Mouse (Mus musculus): Measurements from ENCODE around the gene C9. TPM values are rescaled to one million over a fixed set of nuclear protein-coding genes. Genes with fewer than 3 reads are reported as not detected.
A peak's percentile ranks its signal among the peaks of the same experiment; 100 is the strongest.

C9 gene
- total and polyA plus RNA-seq, 2 experiments from 2014 or later = not detected

DNA sequence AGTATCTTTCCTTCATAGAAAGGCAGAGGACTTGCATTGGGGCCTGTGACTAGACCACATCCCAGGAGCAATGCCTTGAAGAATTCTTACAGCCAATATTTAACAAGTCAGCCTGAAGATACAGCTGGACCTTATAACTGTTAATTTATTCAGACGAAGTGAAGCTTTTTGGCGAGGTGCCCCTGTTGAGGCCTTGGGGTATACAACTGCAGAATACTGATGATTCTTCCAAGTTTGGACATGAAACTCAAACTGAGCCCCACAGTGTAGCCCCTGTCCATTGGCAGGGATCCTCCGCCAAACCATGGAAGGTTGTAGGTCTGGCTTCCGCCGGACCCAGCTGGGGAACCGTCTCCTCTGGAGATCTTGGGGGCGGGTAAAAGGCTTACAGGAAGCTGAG, 12.7 kb upstream of the C9 start:
- H3K4me3 ChIP-seq (ENCODE audit: low read depth, low read length) = no peak overlapping the region
- H3K9ac ChIP-seq (replicated peaks; ENCODE audit: low read depth, low read length) = no peak overlapping the region
- DNase-seq (ENCODE audit: low spot score) (no peak), ATAC-seq (ENCODE audit: insufficient read depth, low read depth) (peak; percentile 11; the same call in 1 of the 2 replicates)
- H3K36me3 ChIP-seq (replicated peaks; ENCODE audit: control insufficient read depth, insufficient read depth, low read length) = peaks cover 10% of the 10 kb centered on the region
- no peak overlapping the region for H3K4me2 ChIP-seq (ENCODE audit: low read depth, low read length)
- H3K27ac ChIP-seq (ENCODE audit: low read depth) = no peak overlapping the region
- H3K9me3 ChIP-seq (replicated peaks; ENCODE audit: control insufficient read depth, low read length) = no peaks in the 10 kb centered on the region
- H3K27me3 ChIP-seq (ENCODE audit: control insufficient read depth, insufficient read depth, low read length) = no peaks in the 10 kb centered on the region
- H3K4me1 ChIP-seq (ENCODE audit: control insufficient read depth, insufficient read depth) = no peaks in the 10 kb centered on the region
- no peak for TF ChIP-seq EP300 (IDR thresholded peaks at IDR 0.05; ENCODE audit: low read depth)
- TF ChIP-seq CTCF (IDR thresholded peaks at IDR 0.05; ENCODE audit: low read depth) = no peak
- WGBS = 88% methylated on average over 7 of the region's 7 CpGs

DNA sequence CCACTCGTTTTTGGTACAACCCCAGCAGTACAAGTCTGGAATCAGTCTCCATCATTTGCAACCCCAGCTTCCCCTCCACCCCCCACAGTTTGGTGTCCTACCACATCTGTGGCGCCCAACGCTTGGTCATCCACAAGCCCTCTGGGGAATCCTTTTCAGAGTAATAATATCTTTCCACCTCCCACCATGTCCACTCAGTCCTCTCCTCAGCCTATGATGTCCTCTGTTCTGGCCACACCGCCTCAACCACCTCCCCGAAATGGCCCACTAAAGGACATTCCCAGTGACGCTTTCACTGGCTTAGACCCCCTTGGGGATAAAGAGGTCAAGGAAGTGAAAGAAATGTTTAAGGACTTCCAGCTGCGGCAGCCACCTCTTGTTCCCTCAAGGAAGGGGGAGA, 9.8 kb upstream of the C9 start:
- no peak overlapping the region for H3K4me3 ChIP-seq (ENCODE audit: low read depth, low read length)
- 84% methylated on average over 7 of the region's 7 CpGs for WGBS
- H3K9ac ChIP-seq (replicated peaks; ENCODE audit: low read depth, low read length) = no peak overlapping the region
- no peak for DNase-seq (ENCODE audit: low spot score)
- H3K9me3 ChIP-seq (replicated peaks; ENCODE audit: control insufficient read depth, low read length) = no peaks in the 10 kb centered on the region
- TF ChIP-seq EP300 (IDR thresholded peaks at IDR 0.05; ENCODE audit: low read depth) (no peak), CTCF (IDR thresholded peaks at IDR 0.05; ENCODE audit: low read depth) (no peak)
- no peaks in the 10 kb centered on the region for H3K4me1 ChIP-seq (ENCODE audit: control insufficient read depth, insufficient read depth)
- ATAC-seq (ENCODE audit: insufficient read depth, low read depth) = no peak
- H3K27me3 ChIP-seq (ENCODE audit: control insufficient read depth, insufficient read depth, low read length) = no peaks in the 10 kb centered on the region
- peaks cover 8% of the 10 kb centered on the region for H3K36me3 ChIP-seq (replicated peaks; ENCODE audit: control insufficient read depth, insufficient read depth, low read length)
- no peak overlapping the region for H3K27ac ChIP-seq (ENCODE audit: low read depth)
- no peak overlapping the region for H3K4me2 ChIP-seq (ENCODE audit: low read depth, low read length)

GRCm38 (mm10) chr15:6435773-6436172, 9.4 kb upstream of the C9 start:
- H3K4me2 ChIP-seq (ENCODE audit: low read depth, low read length) = no peak overlapping the region
- H3K4me1 ChIP-seq (ENCODE audit: control insufficient read depth, insufficient read depth) = no peaks in the 10 kb centered on the region
- no peaks in the 10 kb centered on the region for H3K9me3 ChIP-seq (replicated peaks; ENCODE audit: control insufficient read depth, low read length)
- 29% methylated on average over 2 of the region's 2 CpGs for WGBS
- ATAC-seq (ENCODE audit: insufficient read depth, low read depth) = no peak
- H3K27me3 ChIP-seq (ENCODE audit: control insufficient read depth, insufficient read depth, low read length) = no peaks in the 10 kb centered on the region
- no peak overlapping the region for H3K27ac ChIP-seq (ENCODE audit: low read depth)
- no peak overlapping the region for H3K4me3 ChIP-seq (ENCODE audit: low read depth, low read length)
- DNase-seq (ENCODE audit: low spot score) = no peak
- TF ChIP-seq CTCF (IDR thresholded peaks at IDR 0.05; ENCODE audit: low read depth) (peak; percentile 69), EP300 (IDR thresholded peaks at IDR 0.05; ENCODE audit: low read depth) (no peak)
- peaks cover 8% of the 10 kb centered on the region for H3K36me3 ChIP-seq (replicated peaks; ENCODE audit: control insufficient read depth, insufficient read depth, low read length)
- H3K9ac ChIP-seq (replicated peaks; ENCODE audit: low read depth, low read length) = no peak overlapping the region

DNA sequence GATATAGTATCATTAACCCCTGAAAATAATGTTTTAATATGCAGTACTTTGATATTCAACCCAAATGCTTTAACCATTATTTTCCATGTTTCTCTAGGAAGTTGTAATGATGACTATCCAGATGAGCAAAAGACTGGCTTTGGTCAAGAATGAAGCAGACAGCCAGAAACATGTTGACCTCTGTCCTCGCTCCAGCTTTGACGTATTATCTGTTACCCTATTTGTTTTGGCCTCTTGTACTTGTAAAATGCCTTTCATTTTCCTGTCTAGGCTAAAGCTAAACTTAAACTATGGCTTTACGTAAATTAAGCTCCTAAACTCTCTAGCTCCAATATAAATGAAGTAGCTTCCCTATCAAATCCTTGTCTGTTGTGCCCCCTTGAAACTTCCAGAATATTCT, 6.4 kb upstream of the C9 start:
- Histone ChIP-seq H3K4me3 (ENCODE audit: low read depth, low read length) (no peak overlapping the region), H3K27me3 (ENCODE audit: control insufficient read depth, insufficient read depth, low read length) (no peaks in the 10 kb centered on the region), H3K4me1 (ENCODE audit: control insufficient read depth, insufficient read depth) (no peaks in the 10 kb centered on the region), H3K36me3 (replicated peaks; ENCODE audit: control insufficient read depth, insufficient read depth, low read length) (peaks cover 8% of the 10 kb centered on the region), H3K27ac (ENCODE audit: low read depth) (no peak overlapping the region), H3K9me3 (replicated peaks; ENCODE audit: control insufficient read depth, low read length) (no peaks in the 10 kb centered on the region), H3K9ac (replicated peaks; ENCODE audit: low read depth, low read length) (no peak overlapping the region), H3K4me2 (ENCODE audit: low read depth, low read length) (no peak overlapping the region)
- 55% methylated on average over 3 of the region's 3 CpGs for WGBS
- no peak for DNase-seq (ENCODE audit: low spot score)
- TF ChIP-seq CTCF (IDR thresholded peaks at IDR 0.05; ENCODE audit: low read depth) = no peak
- TF ChIP-seq EP300 (IDR thresholded peaks at IDR 0.05; ENCODE audit: low read depth) = no peak
- no peak for ATAC-seq (ENCODE audit: insufficient read depth, low read depth)

- H3K4me1 ChIP-seq (ENCODE audit: control insufficient read depth, insufficient read depth) = no peaks in the 10 kb centered on the region
- H3K27ac ChIP-seq (ENCODE audit: low read depth) = no peak overlapping the region
- TF ChIP-seq CTCF (IDR thresholded peaks at IDR 0.05; ENCODE audit: low read depth) = no peak
- TF ChIP-seq EP300 (IDR thresholded peaks at IDR 0.05; ENCODE audit: low read depth) = no peak
- no peaks in the 10 kb centered on the region for H3K9me3 ChIP-seq (replicated peaks; ENCODE audit: control insufficient read depth, low read length)
- H3K27me3 ChIP-seq (ENCODE audit: control insufficient read depth, insufficient read depth, low read length) = no peaks in the 10 kb centered on the region
- H3K36me3 ChIP-seq (replicated peaks; ENCODE audit: control insufficient read depth, insufficient read depth, low read length) = no peaks in the 10 kb centered on the region
- DNase-seq (ENCODE audit: low spot score) = no peak
- H3K4me3 ChIP-seq (ENCODE audit: low read depth, low read length) = no peak overlapping the region
- ATAC-seq (ENCODE audit: insufficient read depth, low read depth) = no peak
- WGBS = 69% methylated on average over 2 of the region's 2 CpGs
- no peak overlapping the region for H3K4me2 ChIP-seq (ENCODE audit: low read depth, low read length)
- H3K9ac ChIP-seq (replicated peaks; ENCODE audit: low read depth, low read length) = no peak overlapping the region
These were observed 675 bp upstream of the C9 start for GRCm38 (mm10) chr15:6444452-6444851.

- no peaks in the 10 kb centered on the region for H3K4me1 ChIP-seq (ENCODE audit: control insufficient read depth, insufficient read depth)
- H3K27me3 ChIP-seq (ENCODE audit: control insufficient read depth, insufficient read depth, low read length) = no peaks in the 10 kb centered on the region
- H3K9me3 ChIP-seq (replicated peaks; ENCODE audit: control insufficient read depth, low read length) = no peaks in the 10 kb centered on the region
- H3K4me3 ChIP-seq (ENCODE audit: low read depth, low read length) = no peak overlapping the region
- WGBS = 90% methylated on average over 1 of the region's 1 CpGs
- H3K27ac ChIP-seq (ENCODE audit: low read depth) = no peak overlapping the region
- no peak overlapping the region for H3K9ac ChIP-seq (replicated peaks; ENCODE audit: low read depth, low read length)
- no peak for TF ChIP-seq EP300 (IDR thresholded peaks at IDR 0.05; ENCODE audit: low read depth)
- TF ChIP-seq CTCF (IDR thresholded peaks at IDR 0.05; ENCODE audit: low read depth) = no peak
- ATAC-seq (ENCODE audit: insufficient read depth, low read depth) (no peak), DNase-seq (ENCODE audit: low spot score) (no peak)
- H3K36me3 ChIP-seq (replicated peaks; ENCODE audit: control insufficient read depth, insufficient read depth, low read length) = no peaks in the 10 kb centered on the region
- H3K4me2 ChIP-seq (ENCODE audit: low read depth, low read length) = no peak overlapping the region
These were observed 1.1 kb downstream of the C9 start for GRCm38 (mm10) chr15:6446181-6446580.

All from heart, postnatal 0 days (tissue).